Mouse (Mus musculus) E14TG2a.4 (cell line): ENCODE measurements around the gene St3gal3.

Experiments
- H3K27me3 ChIP-seq: 2 replicates; pipeline ENCODE4 v1.6.1; 2014; ENCODE audit warnings: low read length, control low read depth; ENCODE audit not compliant: insufficient read depth
- H3K36me3 ChIP-seq: 2 replicates; pipeline ENCODE4 v1.6.1; 2014; ENCODE audit warnings: low read length, control low read depth; ENCODE audit not compliant: insufficient read depth
- H3K4me1 ChIP-seq: replicated peaks from 2 replicates; pipeline ENCODE4 v1.6.1; 2014; ENCODE audit warnings: low read depth, low read length, control low read depth
- H3K4me3 ChIP-seq: replicated peaks from 2 replicates; pipeline ENCODE4 v1.5.1; 2014; ENCODE audit warnings: mild to moderate bottlenecking, low read length
- H3K9me3 ChIP-seq: 2 replicates; pipeline ENCODE4 v1.6.1; 2014; ENCODE audit warnings: low read length, control low read depth
- CTCF ChIP-seq: conservative IDR thresholded peaks from 2 replicates; pipeline ENCODE4 v1.5.1; 2014; ENCODE audit warnings: low read length
- NANOG ChIP-seq: IDR thresholded peaks from 2 replicates; pipeline ENCODE4 v1.6.1; 2014; ENCODE audit warnings: borderline replicate concordance, low read length, mixed read lengths
- POU5F1 ChIP-seq: IDR thresholded peaks from 2 replicates; pipeline ENCODE4 v1.6.1; 2014; ENCODE audit warnings: low read length, borderline replicate concordance

The St3gal3 gene

DNA sequence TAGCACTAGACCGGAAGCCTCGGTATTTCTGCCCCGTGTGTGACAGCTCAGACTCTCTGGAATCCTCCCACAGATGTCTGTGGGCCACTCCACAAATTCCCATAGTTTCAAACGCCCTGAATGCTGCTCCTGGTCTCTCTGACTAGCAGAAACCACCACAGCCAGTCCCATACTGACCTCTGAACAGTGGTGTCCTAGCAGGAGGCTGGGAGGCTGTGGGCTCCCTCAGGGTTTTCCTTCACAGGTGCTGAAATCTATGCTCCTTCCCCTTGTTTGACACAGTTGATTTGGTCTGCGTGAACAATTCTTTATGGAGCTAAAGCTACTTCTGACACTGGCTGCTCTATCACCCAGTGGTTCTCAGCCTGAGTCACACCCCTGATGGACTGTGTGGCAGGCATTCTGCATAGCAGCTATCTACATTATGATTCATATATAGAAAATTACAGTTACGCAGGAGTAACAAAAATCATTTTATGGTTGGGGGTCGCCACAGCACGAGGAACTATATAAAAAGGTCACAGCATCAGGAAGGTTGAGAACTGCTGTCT lies 31.4 kb downstream of the St3gal3 start:
- Histone ChIP-seq H3K4me3 (no peak overlapping the region), H3K36me3 (no peaks in the 10 kb centered on the region), H3K4me1 (peaks cover 9% of the 10 kb centered on the region), H3K9me3 (no peaks in the 10 kb centered on the region), H3K27me3 (no peaks in the 10 kb centered on the region)
- TF ChIP-seq POU5F1 = no peak
- no peak for TF ChIP-seq NANOG
- no peak for TF ChIP-seq CTCF

DNA sequence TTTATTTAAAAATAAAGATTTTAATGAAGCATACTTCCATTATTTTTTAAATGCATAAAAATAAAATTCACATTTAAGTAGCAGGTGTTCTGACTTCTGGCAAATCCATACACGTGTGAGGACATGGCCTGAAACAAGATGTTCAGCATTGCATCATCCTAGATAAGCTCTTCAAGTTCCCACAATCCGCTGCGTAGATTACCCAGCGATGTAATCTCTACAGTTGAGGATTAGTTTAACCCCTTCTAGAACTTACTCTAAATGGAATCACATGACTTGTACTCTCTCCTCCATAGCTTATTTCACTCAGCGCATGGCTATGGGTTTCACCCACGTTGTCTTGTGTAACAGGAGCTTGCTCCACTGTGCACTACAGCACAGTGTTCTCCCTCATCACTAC lies 33.2 kb downstream of the St3gal3 start:
- H3K4me3 ChIP-seq = no peak overlapping the region
- H3K36me3 ChIP-seq = no peaks in the 10 kb centered on the region
- peaks cover 16% of the 10 kb centered on the region for H3K4me1 ChIP-seq
- no peaks in the 10 kb centered on the region for H3K27me3 ChIP-seq
- TF ChIP-seq POU5F1 (no peak), CTCF (no peak), NANOG (no peak)
- H3K9me3 ChIP-seq = no peaks in the 10 kb centered on the region

DNA sequence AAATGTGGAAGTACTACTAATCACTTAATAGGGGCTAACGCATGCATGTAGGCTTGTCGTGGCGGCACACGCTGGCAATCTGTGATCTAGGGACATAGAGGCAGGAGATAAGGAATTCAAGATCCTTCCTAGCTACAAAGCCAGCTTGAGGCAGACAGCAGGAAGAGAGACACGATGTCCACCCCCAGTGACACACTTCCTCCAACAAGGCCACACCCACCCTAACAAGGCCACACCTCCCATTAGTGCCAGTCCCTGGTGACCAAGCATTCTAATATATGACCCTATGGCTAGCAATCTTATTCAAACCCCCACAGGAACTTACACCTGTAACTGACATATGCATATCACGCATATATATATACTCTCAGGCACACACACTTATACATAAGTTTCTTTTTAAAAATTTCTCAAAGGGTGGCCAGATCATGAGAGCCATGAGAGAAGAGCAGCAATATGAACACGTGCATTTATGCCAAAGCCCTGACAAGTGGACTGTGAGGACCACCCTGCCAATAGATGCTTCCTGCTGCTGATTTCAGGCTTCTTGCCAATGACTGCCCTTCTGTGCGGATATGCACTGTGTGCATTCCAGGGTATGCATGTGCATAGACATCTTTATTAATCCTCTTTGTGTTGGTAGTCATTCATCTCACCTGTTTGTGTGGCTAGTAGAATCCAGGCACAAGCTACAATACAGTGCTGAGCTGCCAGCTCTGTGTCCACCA lies 34.9 kb downstream of the St3gal3 start:
- Histone ChIP-seq H3K4me3 (no peak overlapping the region), H3K27me3 (no peaks in the 10 kb centered on the region), H3K36me3 (no peaks in the 10 kb centered on the region), H3K4me1 (peaks cover 20% of the 10 kb centered on the region), H3K9me3 (no peaks in the 10 kb centered on the region)
- TF ChIP-seq POU5F1 (no peak), CTCF (no peak), NANOG (no peak)

DNA sequence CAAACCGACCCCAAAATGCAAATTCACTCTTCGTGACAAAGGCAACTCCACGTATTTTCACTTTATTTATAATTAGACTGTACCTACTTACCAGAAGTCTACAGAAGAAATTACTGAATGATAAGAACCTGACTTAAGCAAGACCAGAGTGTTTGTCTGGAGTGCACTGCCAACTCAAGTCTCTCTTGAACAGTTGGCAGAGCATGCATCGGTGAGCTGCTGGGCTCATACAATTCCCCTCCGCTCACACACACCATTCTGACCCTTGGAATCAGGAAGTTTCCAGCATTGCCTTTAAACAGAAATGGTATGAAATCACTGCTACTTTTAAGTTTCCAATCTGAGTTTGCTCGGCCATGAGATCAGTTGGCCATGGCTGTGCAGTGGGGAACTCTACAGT lies 36.1 kb downstream of the St3gal3 start:
- H3K27me3 ChIP-seq = no peaks in the 10 kb centered on the region
- H3K4me1 ChIP-seq = peaks cover 20% of the 10 kb centered on the region
- no peaks in the 10 kb centered on the region for H3K9me3 ChIP-seq
- no peaks in the 10 kb centered on the region for H3K36me3 ChIP-seq
- TF ChIP-seq CTCF (no peak), NANOG (no peak), POU5F1 (no peak)
- H3K4me3 ChIP-seq = no peak overlapping the region

DNA sequence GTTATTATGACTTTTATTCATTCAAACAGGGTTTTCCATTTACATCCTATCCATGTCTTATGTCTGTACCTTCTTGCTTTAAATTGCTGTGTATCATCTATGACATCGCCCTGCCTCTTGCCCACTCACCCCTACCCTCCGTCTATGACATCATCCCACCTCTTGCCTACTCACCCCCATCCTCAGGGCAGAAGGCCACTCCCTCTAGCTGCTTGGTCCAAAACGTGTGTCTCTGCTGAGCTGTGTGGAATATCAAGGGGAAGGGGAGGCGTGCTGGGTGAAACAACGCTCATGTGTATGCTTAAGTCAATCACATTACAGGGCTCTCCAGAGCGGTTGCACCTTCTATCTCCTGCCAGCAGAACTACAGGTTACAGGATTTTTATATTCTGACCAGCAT lies 38.6 kb downstream of the St3gal3 start:
- Histone ChIP-seq H3K4me1 (peaks cover 20% of the 10 kb centered on the region), H3K4me3 (no peak overlapping the region), H3K27me3 (no peaks in the 10 kb centered on the region), H3K36me3 (no peaks in the 10 kb centered on the region), H3K9me3 (no peaks in the 10 kb centered on the region)
- TF ChIP-seq CTCF = no peak
- no peak for TF ChIP-seq POU5F1
- no peak for TF ChIP-seq NANOG

DNA sequence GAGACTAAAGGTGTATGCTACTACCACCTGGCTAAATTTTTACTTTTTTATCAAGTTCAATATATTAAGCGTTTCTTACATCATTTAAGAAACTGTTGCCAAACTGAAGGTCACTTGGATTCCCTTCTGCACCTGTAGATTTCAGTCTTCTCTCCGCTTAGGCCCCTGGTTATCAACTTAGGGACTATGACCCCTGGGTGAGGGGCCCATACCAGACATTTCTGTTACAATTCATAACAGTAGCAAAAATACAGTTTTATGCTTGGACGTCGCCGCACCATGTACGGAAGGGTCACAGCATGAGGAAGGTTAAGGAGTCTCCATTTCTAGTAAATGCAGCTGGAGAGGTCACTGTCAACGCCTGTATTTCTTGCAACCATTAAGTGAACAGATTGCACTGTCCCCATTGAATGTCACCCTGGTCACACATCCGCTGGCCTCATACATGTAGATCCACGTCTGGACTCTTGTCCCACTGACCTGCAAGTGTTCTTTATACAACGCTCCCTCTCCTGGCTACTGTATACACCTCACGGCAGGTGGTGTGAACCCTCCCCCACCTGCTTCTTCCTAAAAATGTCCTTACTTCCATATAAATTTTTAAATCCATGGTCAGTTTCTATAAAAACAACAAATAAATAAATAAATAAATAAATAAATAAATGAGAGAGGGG lies 41.8 kb downstream of the St3gal3 start:
- Histone ChIP-seq H3K27me3 (no peaks in the 10 kb centered on the region), H3K4me3 (no peak overlapping the region), H3K9me3 (no peaks in the 10 kb centered on the region), H3K36me3 (peaks cover 4% of the 10 kb centered on the region; the same call in 1 of the 2 replicates), H3K4me1 (peaks cover 36% of the 10 kb centered on the region)
- TF ChIP-seq NANOG = no peak
- no peak for TF ChIP-seq POU5F1
- no peak for TF ChIP-seq CTCF

DNA sequence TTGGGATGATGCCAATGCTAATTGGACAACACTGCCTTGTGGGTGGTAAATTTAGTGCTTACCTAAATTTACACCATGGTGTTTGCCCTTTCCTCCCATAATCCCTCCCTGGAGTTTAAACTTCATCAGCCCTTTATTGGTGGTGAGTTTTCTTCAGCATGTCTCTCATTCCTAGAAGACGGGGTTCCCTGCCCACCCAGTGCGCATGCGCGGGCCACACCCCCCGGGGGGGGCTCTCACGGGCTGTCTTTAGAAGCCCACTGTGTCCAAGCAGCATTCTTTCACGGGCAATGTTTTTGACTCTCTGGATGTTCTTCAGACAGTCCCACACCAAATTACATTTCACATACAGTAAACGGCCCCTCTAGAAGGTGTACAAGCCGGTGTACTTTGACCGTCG lies 44.3 kb downstream of the St3gal3 start:
- Histone ChIP-seq H3K27me3 (no peaks in the 10 kb centered on the region), H3K4me1 (peaks cover 18% of the 10 kb centered on the region), H3K4me3 (no peak overlapping the region), H3K9me3 (no peaks in the 10 kb centered on the region), H3K36me3 (peaks cover 4% of the 10 kb centered on the region; the same call in 1 of the 2 replicates)
- no peak for TF ChIP-seq CTCF
- TF ChIP-seq NANOG = no peak
- no peak for TF ChIP-seq POU5F1

DNA sequence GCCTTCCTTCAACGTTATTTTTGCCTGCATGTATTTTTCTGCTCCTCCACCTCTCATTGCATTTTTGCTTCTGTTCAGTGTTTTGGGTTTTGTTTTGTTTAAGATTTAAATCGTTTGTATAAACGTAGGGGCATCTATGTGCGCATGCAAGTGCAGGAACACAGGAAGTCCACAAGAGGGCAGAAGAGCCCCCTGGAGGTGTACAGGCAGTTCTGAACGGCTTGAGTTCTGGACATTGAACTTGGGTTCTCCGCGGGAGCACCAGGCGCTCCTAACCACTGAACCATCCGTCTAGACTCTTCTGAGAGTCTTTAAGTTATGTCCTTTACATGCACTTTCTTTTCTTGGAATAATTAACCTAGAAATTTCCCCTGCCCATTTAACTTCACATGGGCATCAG lies 44.8 kb downstream of the St3gal3 start:
- Histone ChIP-seq H3K36me3 (peaks cover 4% of the 10 kb centered on the region; the same call in 1 of the 2 replicates), H3K4me1 (peaks cover 18% of the 10 kb centered on the region), H3K9me3 (no peaks in the 10 kb centered on the region), H3K4me3 (no peak overlapping the region), H3K27me3 (no peaks in the 10 kb centered on the region)
- TF ChIP-seq POU5F1 (no peak), CTCF (peak; percentile 98)
